Mouse (Mus musculus): ENCODE results near the gene Cenpv. TPM values are rescaled to one million over a fixed set of nuclear protein-coding genes. Genes with fewer than 3 reads are reported as not detected.

Cenpv gene
- polyA plus RNA-seq, 1 experiment, result 11.1 TPM

DNA sequence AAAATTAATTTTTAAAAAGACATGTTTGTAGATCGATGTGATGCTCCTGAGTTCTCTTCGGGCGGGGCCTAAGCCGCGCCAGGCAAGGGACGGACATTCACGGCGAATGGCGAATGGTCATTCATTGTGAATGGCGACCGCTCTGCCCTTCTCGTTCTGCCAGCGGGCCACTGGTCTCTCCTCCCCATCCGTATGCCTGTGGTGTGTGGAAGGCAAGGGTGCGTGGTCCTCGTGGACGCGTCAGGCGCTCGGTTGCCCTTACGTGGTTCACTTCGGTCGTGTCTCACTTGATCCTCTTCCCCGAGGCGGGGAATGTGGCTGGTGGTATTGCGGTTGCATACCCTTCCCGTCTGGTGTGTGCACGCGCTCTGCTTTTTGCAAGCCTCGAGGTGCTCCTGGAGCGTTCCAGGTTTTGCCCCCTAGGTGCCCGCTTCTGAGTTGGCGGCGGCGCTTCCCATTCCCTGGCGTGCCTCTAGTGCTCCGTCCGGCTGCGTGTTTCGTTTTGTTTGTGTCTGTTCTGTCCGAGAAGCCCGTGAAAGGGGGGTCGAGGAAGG is 21.5 kb upstream of the Cenpv start:
- Histone ChIP-seq H3ac (ENCODE audit: control insufficient read depth, insufficient read length) (no peak overlapping the region), H3K4me2 (ENCODE audit: low read depth) (no peak overlapping the region), H3K79me2 (ENCODE audit: control insufficient read depth, insufficient read depth) (no peaks in the 10 kb centered on the region), H3K36me3 (ENCODE audit: control insufficient read depth, insufficient read depth) (no peaks in the 10 kb centered on the region), H3K27me3 (ENCODE audit: control insufficient read depth, insufficient read depth, insufficient read length) (no peaks in the 10 kb centered on the region), H3K4me3 (no peak overlapping the region)
- TF ChIP-seq POLR2A (IDR thresholded peaks at IDR 0.05; ENCODE audit: insufficient read length, low read depth) (no peak), REST (IDR thresholded peaks at IDR 0.05; ENCODE audit: insufficient read depth, insufficient read length) (no peak), SRF (IDR thresholded peaks at IDR 0.05; ENCODE audit: control insufficient read depth, insufficient read length, low read depth) (no peak), POLR2AphosphoS2 (IDR thresholded peaks at IDR 0.05; ENCODE audit: insufficient read length, low read depth) (no peak), TCF3 (IDR thresholded peaks at IDR 0.05; ENCODE audit: insufficient read length, low read depth) (no peak), E2F4 (IDR thresholded peaks at IDR 0.05; ENCODE audit: insufficient read depth) (no peak), MYOD1 (IDR thresholded peaks at IDR 0.05; ENCODE audit: control insufficient read depth in 1 of 3, insufficient read length in 2 of 3, low read depth in 2 of 3) (no peak), MAX (IDR thresholded peaks at IDR 0.05; ENCODE audit: low read depth) (no peak), MYOG (IDR thresholded peaks at IDR 0.05; ENCODE audit: control insufficient read depth in 1 of 3, insufficient read depth in 1 of 3, insufficient read length in 2 of 3, low read depth in 2 of 3) (no peak), CEBPB (IDR thresholded peaks at IDR 0.05; ENCODE audit: insufficient read depth, poor library complexity, severe bottlenecking) (no peak)

DNA sequence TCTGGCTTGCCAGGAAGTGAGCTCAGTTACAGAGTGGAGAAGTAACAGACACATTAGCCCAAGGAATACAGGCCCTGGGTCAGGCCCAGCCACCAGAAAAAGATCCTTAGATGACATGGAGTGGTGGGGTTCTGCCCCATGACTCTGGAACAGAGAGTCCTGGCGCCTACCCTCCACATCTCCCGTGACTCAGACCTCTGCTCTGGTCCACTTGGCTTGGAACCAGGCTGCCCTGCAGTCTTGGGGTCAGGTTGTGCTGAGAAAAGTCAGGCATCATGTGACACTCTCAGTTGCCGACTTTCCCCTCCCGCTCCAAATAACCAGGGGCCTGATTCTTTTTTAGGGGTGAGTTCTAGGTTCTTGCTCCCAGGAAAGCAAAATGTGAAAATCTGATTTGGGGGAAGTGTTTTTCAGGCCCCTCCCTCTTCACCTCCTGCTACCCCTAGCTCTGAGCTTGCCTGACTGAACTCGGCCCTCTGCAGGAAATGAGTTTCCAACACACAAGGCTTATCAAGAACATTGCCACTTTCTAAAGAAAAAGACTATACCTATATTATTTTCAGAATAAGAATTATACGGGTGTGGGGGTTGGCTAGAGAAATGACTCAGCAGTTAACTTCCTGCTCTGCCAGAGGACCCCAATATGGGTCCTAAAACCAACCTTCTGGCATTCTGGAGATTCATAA is 20.0 kb upstream of the Cenpv start:
- TF ChIP-seq USF1 (IDR thresholded peaks at IDR 0.05; ENCODE audit: low read depth), result peak; percentile 74
- no peak for TF ChIP-seq TCF3 (IDR thresholded peaks at IDR 0.05; ENCODE audit: insufficient read length, low read depth)
- H3K4me3 ChIP-seq, result no peak overlapping the region
- no peak overlapping the region for H3ac ChIP-seq (ENCODE audit: control insufficient read depth, insufficient read length)

DNA sequence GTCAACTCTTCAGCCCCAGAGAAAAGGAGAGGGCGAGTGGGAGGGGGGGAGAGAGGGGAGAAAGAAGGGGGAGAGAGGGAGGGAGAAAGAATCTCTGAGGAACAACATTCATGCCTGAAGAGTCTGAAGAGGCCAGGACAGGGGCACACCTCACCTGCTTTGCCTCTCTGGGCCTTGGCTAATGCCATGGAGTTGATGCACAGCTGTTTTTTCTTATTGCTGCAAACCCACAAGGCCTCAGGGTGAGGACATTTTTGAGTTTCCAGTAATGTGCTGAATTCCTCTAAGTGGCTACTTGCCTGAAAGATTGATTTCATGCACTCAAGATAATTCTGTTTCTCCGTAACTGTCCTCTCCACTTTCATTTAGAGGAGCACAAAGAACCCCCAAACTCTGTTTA is 19.1 kb upstream of the Cenpv start:
- peaks cover 16% of the 10 kb centered on the region for H3K79me2 ChIP-seq (ENCODE audit: control insufficient read depth, insufficient read depth)
- no peaks in the 10 kb centered on the region for H3K27me3 ChIP-seq (ENCODE audit: control insufficient read depth, insufficient read depth, insufficient read length)
- H3K36me3 ChIP-seq (ENCODE audit: control insufficient read depth, insufficient read depth), result peaks cover 15% of the 10 kb centered on the region
- no peak overlapping the region for H3ac ChIP-seq (ENCODE audit: control insufficient read depth, insufficient read length)
- no peak overlapping the region for H3K4me2 ChIP-seq (ENCODE audit: low read depth)
- no peak for TF ChIP-seq TCF12 (IDR thresholded peaks at IDR 0.05; ENCODE audit: insufficient read depth, poor library complexity, severe bottlenecking)
- no peak for TF ChIP-seq POLR2A (IDR thresholded peaks at IDR 0.05; ENCODE audit: insufficient read length, low read depth)
- no peak for TF ChIP-seq E2F4 (IDR thresholded peaks at IDR 0.05; ENCODE audit: insufficient read depth)
- TF ChIP-seq POLR2AphosphoS2 (IDR thresholded peaks at IDR 0.05; ENCODE audit: insufficient read length, low read depth), result no peak
- TF ChIP-seq MYOG (IDR thresholded peaks at IDR 0.05; ENCODE audit: control insufficient read depth in 1 of 3, insufficient read depth in 1 of 3, insufficient read length in 2 of 3, low read depth in 2 of 3), result no peak
- TF ChIP-seq MYOD1 (IDR thresholded peaks at IDR 0.05; ENCODE audit: control insufficient read depth in 1 of 3, insufficient read length in 2 of 3, low read depth in 2 of 3), result no peak
- no peak for TF ChIP-seq REST (IDR thresholded peaks at IDR 0.05; ENCODE audit: insufficient read depth, insufficient read length)
- TF ChIP-seq USF1 (IDR thresholded peaks at IDR 0.05; ENCODE audit: low read depth), result no peak
- no peak for TF ChIP-seq CEBPB (IDR thresholded peaks at IDR 0.05; ENCODE audit: insufficient read depth, poor library complexity, severe bottlenecking)
- no peak for TF ChIP-seq SRF (IDR thresholded peaks at IDR 0.05; ENCODE audit: control insufficient read depth, insufficient read length, low read depth)
- no peak for TF ChIP-seq TCF3 (IDR thresholded peaks at IDR 0.05; ENCODE audit: insufficient read length, low read depth)
- no peak for TF ChIP-seq MAX (IDR thresholded peaks at IDR 0.05; ENCODE audit: low read depth)
- H3K4me3 ChIP-seq, result no peak overlapping the region

More for the DNA sequence above, 20.0 kb upstream of the Cenpv start:
- peaks cover 5% of the 10 kb centered on the region for H3K36me3 ChIP-seq (ENCODE audit: control insufficient read depth, insufficient read depth)
- H3K79me2 ChIP-seq (ENCODE audit: control insufficient read depth, insufficient read depth), result peaks cover 7% of the 10 kb centered on the region
- H3K4me2 ChIP-seq (ENCODE audit: low read depth), result peak overlapping the region; percentile 36
- no peaks in the 10 kb centered on the region for H3K27me3 ChIP-seq (ENCODE audit: control insufficient read depth, insufficient read depth, insufficient read length)

DNA sequence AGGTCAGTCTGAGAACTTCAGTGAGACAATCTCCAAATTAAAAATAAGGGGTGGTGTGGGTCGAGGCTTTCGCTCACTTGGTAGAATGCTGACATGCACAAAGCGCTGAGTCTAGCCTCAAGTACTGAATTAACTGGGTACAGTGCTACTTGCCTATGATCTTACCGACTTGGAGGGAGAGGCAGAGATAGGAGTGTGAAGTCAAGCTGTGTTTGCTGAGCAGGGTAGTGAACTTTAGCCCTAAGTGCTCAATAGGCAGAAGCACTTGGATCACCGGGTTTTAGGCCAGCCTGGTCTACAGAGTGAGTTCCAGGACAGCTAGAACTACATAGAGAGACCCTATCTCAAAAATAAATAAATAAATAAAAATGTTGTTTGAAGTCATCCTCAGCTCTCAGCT is 18.1 kb upstream of the Cenpv start:
- no peak overlapping the region for H3K4me3 ChIP-seq

More for the DNA sequence above, 18.1 kb upstream of the Cenpv start:
- peaks cover 23% of the 10 kb centered on the region for H3K79me2 ChIP-seq (ENCODE audit: control insufficient read depth, insufficient read depth)
- no peaks in the 10 kb centered on the region for H3K27me3 ChIP-seq (ENCODE audit: control insufficient read depth, insufficient read depth, insufficient read length)
- H3K4me2 ChIP-seq (ENCODE audit: low read depth), result no peak overlapping the region
- no peak overlapping the region for H3ac ChIP-seq (ENCODE audit: control insufficient read depth, insufficient read length)
- TF ChIP-seq POLR2A (IDR thresholded peaks at IDR 0.05; ENCODE audit: insufficient read length, low read depth) (no peak), MYOD1 (IDR thresholded peaks at IDR 0.05; ENCODE audit: control insufficient read depth in 1 of 3, insufficient read length in 2 of 3, low read depth in 2 of 3) (no peak), REST (IDR thresholded peaks at IDR 0.05; ENCODE audit: insufficient read depth, insufficient read length) (no peak), MAX (IDR thresholded peaks at IDR 0.05; ENCODE audit: low read depth) (no peak), E2F4 (IDR thresholded peaks at IDR 0.05; ENCODE audit: insufficient read depth) (no peak), MYOG (IDR thresholded peaks at IDR 0.05; ENCODE audit: control insufficient read depth in 1 of 3, insufficient read depth in 1 of 3, insufficient read length in 2 of 3, low read depth in 2 of 3) (no peak), USF1 (IDR thresholded peaks at IDR 0.05; ENCODE audit: low read depth) (no peak), SRF (IDR thresholded peaks at IDR 0.05; ENCODE audit: control insufficient read depth, insufficient read length, low read depth) (no peak), CEBPB (IDR thresholded peaks at IDR 0.05; ENCODE audit: insufficient read depth, poor library complexity, severe bottlenecking) (no peak), POLR2AphosphoS2 (IDR thresholded peaks at IDR 0.05; ENCODE audit: insufficient read length, low read depth) (no peak)
- peaks cover 17% of the 10 kb centered on the region for H3K36me3 ChIP-seq (ENCODE audit: control insufficient read depth, insufficient read depth)
